Mouse (Mus musculus) hindbrain, embryonic 12.5 days (tissue): Measurements from ENCODE around the gene Rabl6. TPM values are rescaled to one million over a fixed set of nuclear protein-coding genes. Genes with fewer than 3 reads are reported as not detected.

Experiments used
- ATAC-seq: fragments of 200-750 bp; cut with Nextera tagmentation; 2 replicates; pipeline ENCODE4 v1.8.0; 2017; ENCODE audit warnings: moderate TSS enrichment; ENCODE audit not compliant: low FRiP score
- H3K27ac ChIP-seq: fragments of 300-500 bp; sonication (generic); 2 replicates; pipeline ENCODE4 v1.5.1; 2016; ENCODE audit warnings: mild to moderate bottlenecking
- H3K27me3 ChIP-seq: fragments of 300-500 bp; sonication (generic); 2 replicates; pipeline ENCODE4 v1.6.1; 2016; ENCODE audit warnings: mild to moderate bottlenecking
- H3K36me3 ChIP-seq: fragments of 300-500 bp; sonication (generic); 2 replicates; pipeline ENCODE4 v1.6.1; 2016; ENCODE audit warnings: mild to moderate bottlenecking
- H3K4me1 ChIP-seq: fragments of 300-500 bp; sonication (generic); 2 replicates; pipeline ENCODE4 v1.6.1; 2016
- H3K4me2 ChIP-seq: fragments of 300-500 bp; sonication (generic); replicated peaks from 2 replicates; pipeline ENCODE4 v1.6.1; 2016; ENCODE audit warnings: mild to moderate bottlenecking
- H3K4me3 ChIP-seq: fragments of 300-500 bp; sonication (generic); 2 replicates; pipeline ENCODE4 v1.5.1; 2016; ENCODE audit warnings: mild to moderate bottlenecking
- H3K9ac ChIP-seq: fragments of 300-500 bp; sonication (generic); 2 replicates; pipeline ENCODE4 v1.6.1; 2016; ENCODE audit warnings: mild to moderate bottlenecking, moderate library complexity
- H3K9me3 ChIP-seq: fragments of 300-500 bp; sonication (generic); replicated peaks from 2 replicates; pipeline ENCODE4 v1.6.1; 2016; ENCODE audit warnings: mild to moderate bottlenecking
- WGBS: fragments of 180-500 bp; shearing (Covaris S2); methylation state at CpG from one replicate; pipeline ENCODE4 v1.1.7; 2016; 5-methylcytosine and 5-hydroxymethylcytosine counted together
- polyA plus RNA-seq: library from polyadenylated mRNA; unstranded; fragments of >200 nt; fragmentation: Nextera tagmentation; extraction: Ambion mirVana; gene quantifications from 2 replicates; pipeline ENCODE4 v1.2.1, GENCODE M21; 2016

The Rabl6 gene
- polyA plus RNA-seq, 1 experiment from 2014 or later: 72.3 TPM

- Histone ChIP-seq H3K4me2 (no peak overlapping the region), H3K36me3 (peaks cover 96% of the 10 kb centered on the region), H3K9ac (no peak overlapping the region), H3K4me1 (no peaks in the 10 kb centered on the region), H3K9me3 (no peaks in the 10 kb centered on the region), H3K4me3 (no peak overlapping the region), H3K27ac (no peak overlapping the region), H3K27me3 (no peaks in the 10 kb centered on the region)
- no peak for ATAC-seq
- 97% methylated on average over 8 of the region's 8 CpGs for WGBS
These were observed 20.0 kb downstream of the Rabl6 start for GRCm38 (mm10) chr2:25588227-25588907.

GRCm38 (mm10) chr2:25587290-25587689, 21.0 kb downstream of the Rabl6 start:
- Histone ChIP-seq H3K4me2 (no peak overlapping the region), H3K27ac (no peak overlapping the region), H3K4me1 (peaks cover 10% of the 10 kb centered on the region), H3K9me3 (no peaks in the 10 kb centered on the region), H3K4me3 (no peak overlapping the region), H3K36me3 (peaks cover 91% of the 10 kb centered on the region), H3K9ac (no peak overlapping the region), H3K27me3 (no peaks in the 10 kb centered on the region)
- WGBS: 94% methylated on average over 8 of the region's 8 CpGs
- no peak for ATAC-seq

GRCm38 (mm10) chr2:25585601-25586000, 22.7 kb downstream of the Rabl6 start:
- Histone ChIP-seq H3K4me2 (no peak overlapping the region), H3K27me3 (peaks cover 8% of the 10 kb centered on the region), H3K27ac (no peak overlapping the region), H3K9ac (no peak overlapping the region), H3K4me3 (no peak overlapping the region), H3K9me3 (no peaks in the 10 kb centered on the region), H3K4me1 (peaks cover 26% of the 10 kb centered on the region), H3K36me3 (peaks cover 74% of the 10 kb centered on the region)
- ATAC-seq: no peak
- 88% methylated on average over 3 of the region's 3 CpGs for WGBS

- Histone ChIP-seq H3K4me1 (peaks cover 31% of the 10 kb centered on the region), H3K9me3 (no peaks in the 10 kb centered on the region), H3K36me3 (peaks cover 66% of the 10 kb centered on the region), H3K27ac (no peak overlapping the region), H3K9ac (no peak overlapping the region), H3K4me2 (no peak overlapping the region), H3K27me3 (peaks cover 15% of the 10 kb centered on the region), H3K4me3 (no peak overlapping the region)
- ATAC-seq: no peak
- WGBS: 84% methylated on average over 4 of the region's 4 CpGs
These were observed 23.5 kb downstream of the Rabl6 start for GRCm38 (mm10) chr2:25584856-25585255.

- Histone ChIP-seq H3K27me3 (peaks cover 22% of the 10 kb centered on the region), H3K4me1 (peaks cover 38% of the 10 kb centered on the region), H3K4me3 (no peak overlapping the region), H3K4me2 (no peak overlapping the region), H3K36me3 (peaks cover 59% of the 10 kb centered on the region), H3K27ac (no peak overlapping the region), H3K9ac (no peak overlapping the region), H3K9me3 (no peaks in the 10 kb centered on the region)
- ATAC-seq: no peak
- 96% methylated on average over 3 of the region's 3 CpGs for WGBS
These were observed 24.2 kb downstream of the Rabl6 start for GRCm38 (mm10) chr2:25584152-25584551.

GRCm38 (mm10) chr2:25583571-25583970, 24.8 kb downstream of the Rabl6 start:
- no peak overlapping the region for H3K4me3 ChIP-seq
- peaks cover 55% of the 10 kb centered on the region for H3K36me3 ChIP-seq
- 0 out of 2 replicates have a peak overlapping the region, but pooled peaks have one; percentile 7 for H3K27ac ChIP-seq
- peaks cover 28% of the 10 kb centered on the region for H3K27me3 ChIP-seq
- H3K4me2 ChIP-seq: no peak overlapping the region
- peaks cover 44% of the 10 kb centered on the region for H3K4me1 ChIP-seq
- no peaks in the 10 kb centered on the region for H3K9me3 ChIP-seq
- H3K9ac ChIP-seq: no peak overlapping the region
- ATAC-seq: no peak
- 78% methylated on average over 4 of the region's 4 CpGs for WGBS

GRCm38 (mm10) chr2:25583120-25583481, 25.2 kb downstream of the Rabl6 start:
- H3K36me3 ChIP-seq: peaks cover 51% of the 10 kb centered on the region
- peak overlapping the region; percentile 35; the same call in 1 of the 2 replicates for H3K27ac ChIP-seq
- ATAC-seq: 0 out of 2 replicates have a peak, but pooled peaks have one; percentile 15
- peaks cover 33% of the 10 kb centered on the region for H3K27me3 ChIP-seq
- peaks cover 49% of the 10 kb centered on the region for H3K4me1 ChIP-seq
- no peaks in the 10 kb centered on the region for H3K9me3 ChIP-seq
- H3K4me2 ChIP-seq: no peak overlapping the region
- 81% methylated on average over 6 of the region's 6 CpGs for WGBS
- no peak overlapping the region for H3K4me3 ChIP-seq
- no peak overlapping the region for H3K9ac ChIP-seq

GRCm38 (mm10) chr2:25582466-25583119, 25.7 kb downstream of the Rabl6 start:
- Histone ChIP-seq H3K4me1 (peaks cover 54% of the 10 kb centered on the region), H3K4me2 (no peak overlapping the region), H3K9ac (no peak overlapping the region), H3K4me3 (no peak overlapping the region), H3K9me3 (no peaks in the 10 kb centered on the region), H3K27ac (peak overlapping the region; percentile 35; the same call in 1 of the 2 replicates), H3K36me3 (peaks cover 46% of the 10 kb centered on the region), H3K27me3 (peaks cover 38% of the 10 kb centered on the region)
- ATAC-seq: peak; percentile 29; the same call in 1 of the 2 replicates
- 52% methylated on average over 12 of the region's 12 CpGs for WGBS

GRCm38 (mm10) chr2:25581901-25582301, 26.4 kb downstream of the Rabl6 start:
- peaks cover 60% of the 10 kb centered on the region for H3K4me1 ChIP-seq
- 38% methylated on average over 6 of the region's 6 CpGs for WGBS
- H3K4me2 ChIP-seq: no peak overlapping the region
- peaks cover 45% of the 10 kb centered on the region for H3K27me3 ChIP-seq
- no peaks in the 10 kb centered on the region for H3K9me3 ChIP-seq
- H3K4me3 ChIP-seq: no peak overlapping the region
- peaks cover 39% of the 10 kb centered on the region for H3K36me3 ChIP-seq
- H3K9ac ChIP-seq: no peak overlapping the region
- 0 out of 2 replicates have a peak, but pooled peaks have one; percentile 2 for ATAC-seq
- 0 out of 2 replicates have a peak overlapping the region, but pooled peaks have one; percentile 12 for H3K27ac ChIP-seq

- Histone ChIP-seq H3K9me3 (no peaks in the 10 kb centered on the region), H3K9ac (peak within 1 kb of the TSS; percentile 41), H3K4me2 (peak within 1 kb of the TSS; percentile 60), H3K27me3 (peaks cover 50% of the 10 kb centered on the region), H3K4me1 (peaks cover 60% of the 10 kb centered on the region), H3K27ac (0 out of 2 replicates have a peak within 1 kb of the TSS, but pooled peaks have one; percentile 12), H3K36me3 (peaks cover 33% of the 10 kb centered on the region), H3K4me3 (peak within 1 kb of the TSS; percentile 37)
- WGBS: 5% methylated on average over 19 of the region's 19 CpGs
- ATAC-seq: peak; percentile 55
These were observed 26.9 kb downstream of the Rabl6 start, which contains the start of gene Ajm1 for GRCm38 (mm10) chr2:25581294-25581864. Gene Ajm1 (minus strand): TSS chr2:25581757.

GRCm38 (mm10) chr2:25580621-25581101, 27.7 kb downstream of the Rabl6 start:
- H3K9ac ChIP-seq: 0 out of 2 replicates have a peak overlapping the region, but pooled peaks have one; percentile 41
- 0 out of 2 replicates have a peak, but pooled peaks have one; percentile 0 for ATAC-seq
- 55% methylated on average over 6 of the region's 6 CpGs for WGBS
- peak overlapping the region; percentile 60 for H3K4me2 ChIP-seq
- H3K4me1 ChIP-seq: peaks cover 62% of the 10 kb centered on the region
- H3K4me3 ChIP-seq: peak overlapping the region; percentile 37; the same call in 1 of the 2 replicates
- no peak overlapping the region for H3K27ac ChIP-seq
- H3K27me3 ChIP-seq: peaks cover 57% of the 10 kb centered on the region
- peaks cover 29% of the 10 kb centered on the region for H3K36me3 ChIP-seq
- no peaks in the 10 kb centered on the region for H3K9me3 ChIP-seq
